Mouse (Mus musculus) stomach, postnatal 0 days (tissue): ENCODE data around the gene Igsf21.

Experiments
- CTCF ChIP-seq: IDR thresholded peaks from 2 replicates; pipeline ENCODE4 v1.5.1; 2016; ENCODE audit warnings: antibody characterized with exemption, low read depth, mild to moderate bottlenecking, moderate library complexity
- EP300 ChIP-seq: optimal IDR thresholded peaks from 2 replicates; pipeline ENCODE3; 2016; ENCODE audit warnings: antibody characterized with exemption

- no peak for TF ChIP-seq CTCF
- no peak for TF ChIP-seq EP300
Observed at GRCm38 (mm10) chr4:140070331-140070652, 176.3 kb downstream of the Igsf21 start.
